Comparison of ENCODE assay signal across 10 mouse cellular contexts in genomic region chr5:104068751-104069150, GRCm38 (mm10). TPM values are rescaled to one million over a fixed set of nuclear protein-coding genes. Genes with fewer than 3 reads are reported as not detected.
DNase-seq lines count a peak whose midpoint lies in the region; ATAC-seq lines count a peak whose summit lies in the region.
"Had no signal": no experiment of that assay in that cellular context is flagged by ENCODE, and none has a peak within 500 bp of the region (broad histone marks: within the 10 kb centered on the region; RNA-seq: fewer than 3 reads in every experiment).

No protein-coding gene starts in this region.

- DNase-seq in kidney, adult 18-20 months, result peak; percentile 16
- DNase-seq in kidney, adult 9 months, result no peak
- peak; percentile 53 for DNase-seq in thymus, postnatal 0 days (ENCODE audit: low spot score)
- DNase-seq in thymus, adult 18-20 months, result no peak
- DNase-seq in T-cell, adult 2 months (ENCODE audit: low spot score), result no peak
- no peak for DNase-seq in layer of hippocampus, postnatal 36 days

- peak; percentile 73 for ATAC-seq in erythroid progenitor cell, adult 5-6 weeks (replicated peaks; ENCODE audit: low FRiP score, poor library complexity, severe bottlenecking)
- no peak for ATAC-seq in inflammation-experienced regulatory T-cells, adult 6 months

RNA-seq across cellular contexts. Expression of gene Gm17660, which starts 8.7 kb away (rescaled TPM):
- polyA plus RNA-seq in thymus, postnatal 0 days (2015; fragmentation: Nextera tagmentation; extraction: Ambion mirVana), result not detected in 2 replicates
- total RNA-seq in erythroid progenitor cell, adult 5-6 weeks (2015; ENCODE audit: low replicate concordance), result not detected in 2 replicates
- not detected in 2 replicates for total RNA-seq in erythroid progenitor cell, adult 5-6 weeks (2017; ENCODE audit: low replicate concordance)
- total RNA-seq in layer of hippocampus, postnatal 36 days (2021), result not detected
- polyA plus RNA-seq in inflammation-experienced regulatory T-cells, adult 6 months (2017; shearing (Covaris generic)), result not detected
- polyA plus RNA-seq: hindbrain, embryonic 15.5 days; neural tube, embryonic 12.5 days had no signal

RNA-seq across cellular contexts. Expression of gene Nudt9, which starts 22.6 kb away (rescaled TPM):
- 53.9 and 56.6 TPM in 2 replicates for polyA plus RNA-seq in thymus, postnatal 0 days (2015; fragmentation: Nextera tagmentation; extraction: Ambion mirVana)
- 51.6 and 69.9 TPM in 2 replicates for total RNA-seq in erythroid progenitor cell, adult 5-6 weeks (2015; ENCODE audit: low replicate concordance)
- total RNA-seq in erythroid progenitor cell, adult 5-6 weeks (2017; ENCODE audit: low replicate concordance), result 59.2 and 61.9 TPM in 2 replicates
- total RNA-seq in layer of hippocampus, postnatal 36 days (2021), result 10 to 100 TPM; 70.8 to 71.3 TPM
- 10 to 100 TPM; 14.9 to 17.8 (median 16.2) TPM for polyA plus RNA-seq in inflammation-experienced regulatory T-cells, adult 6 months (2017; shearing (Covaris generic))

RNA-seq across cellular contexts. Expression of gene Sparcl1, which starts 44.8 kb away (rescaled TPM):
- polyA plus RNA-seq in thymus, postnatal 0 days (2015; fragmentation: Nextera tagmentation; extraction: Ambion mirVana), result 34.1 and 35.4 TPM in 2 replicates
- not detected in 2 replicates for total RNA-seq in erythroid progenitor cell, adult 5-6 weeks (2015; ENCODE audit: low replicate concordance)
- total RNA-seq in erythroid progenitor cell, adult 5-6 weeks (2017; ENCODE audit: low replicate concordance), result not detected in 2 replicates
- total RNA-seq in layer of hippocampus, postnatal 36 days (2021), result 1,000 to 10,000 TPM; 1,408 to 1,415 TPM
- polyA plus RNA-seq in inflammation-experienced regulatory T-cells, adult 6 months (2017; shearing (Covaris generic)), result not detected

RNA-seq across cellular contexts. Expression of gene Hsd17b11, which starts 47.0 kb away (rescaled TPM):
- polyA plus RNA-seq in thymus, postnatal 0 days (2015; fragmentation: Nextera tagmentation; extraction: Ambion mirVana), result 3.9 and 5.7 TPM in 2 replicates
- total RNA-seq in erythroid progenitor cell, adult 5-6 weeks (2015; ENCODE audit: low replicate concordance), result 10.8 and 18.0 TPM in 2 replicates
- 4.7 and 9.0 TPM in 2 replicates for total RNA-seq in erythroid progenitor cell, adult 5-6 weeks (2017; ENCODE audit: low replicate concordance)
- 10 to 100 TPM; 47.1 to 49.8 TPM for total RNA-seq in layer of hippocampus, postnatal 36 days (2021)
- polyA plus RNA-seq in inflammation-experienced regulatory T-cells, adult 6 months (2017; shearing (Covaris generic)), result 1 to 10 TPM; 3.5 to 4.9 (median 3.8) TPM

Comparison
In these comparisons a context has a peak if more than half of its experiments do, and no peak if none do; other contexts are left out.
1. DNase-seq: peak in kidney, adult 18-20 months (single experiment) and thymus, postnatal 0 days (single experiment); none in kidney, adult 9 months (single experiment), thymus, adult 18-20 months (0 of 2), T-cell, adult 2 months (single experiment) and layer of hippocampus, postnatal 36 days (0 of 2).
2. RNA of gene Sparcl1, which starts 44.8 kb away (total RNA-seq): 1,408 to 1,415 TPM in layer of hippocampus, postnatal 36 days; not detected in erythroid progenitor cell, adult 5-6 weeks; every median in the first group is over 1,000 times any median in the second.